Mouse (Mus musculus) colon, adult 2 months (tissue): Measurements from ENCODE around the gene Olfr1446. TPM values are rescaled to one million over a fixed set of nuclear protein-coding genes. Genes with fewer than 3 reads are reported as not detected.

Experiments
- polyA plus RNA-seq: library from polyadenylated mRNA; depleted of rRNA; stranded (reverse); fragments of >200 nt; gene quantifications from 2 replicates; pipeline ENCODE4 v1.2.3, GENCODE M21; 2012; rRNA removed

Olfr1446 gene
- polyA plus RNA-seq, result not detected in 2 replicates

GRCm38 (mm10) chr19:12893424-12893823 lies at the start of gene Olfr1446:
Olfr1446 (minus strand) TSS chr19:12893524.

GRCm38 (mm10) chr19:12930540-12930939 lies 37.2 kb upstream of the Olfr1446 start, which contains the start of gene Olfr1449:
Olfr1449 (plus strand) TSS chr19:12930840.

GRCm38 (mm10) chr19:12924319-12924718 lies 31.0 kb upstream of the Olfr1446 start, which contains the start of gene Olfr1448:
Olfr1448 (minus strand) TSS chr19:12924419.

GRCm38 (mm10) chr19:12903643-12904042 lies 10.3 kb upstream of the Olfr1446 start, which contains the start of gene Olfr1447:
Olfr1447 (minus strand) TSS chr19:12903743.

GRCm38 (mm10) chr19:12883555-12883954 lies 9.8 kb downstream of the Olfr1446 start, which contains the start of gene Olfr1445:
Olfr1445 (plus strand) TSS chr19:12883855.

GRCm38 (mm10) chr19:12856983-12857382 lies 36.3 kb downstream of the Olfr1446 start, which contains the start of gene Olfr1444:
Olfr1444 (plus strand) TSS chr19:12857283.

GRCm38 (mm10) chr19:12846382-12846781 lies 46.9 kb downstream of the Olfr1446 start, which contains the start of gene Gm5244:
Gm5244 (plus strand) TSS chr19:12846682.

Other genes starting within 250 kb of the Olfr1446 start
- gene Olfr1442, start 223.1 kb downstream of the Olfr1446 start, polyA plus RNA-seq, result not detected in 2 replicates
- not detected in 2 replicates for gene Olfr1443, start 215.4 kb downstream of the Olfr1446 start, polyA plus RNA-seq
- 0.10 TPM in 1 of 2 replicates, not detected in the other for gene Keg1, start 197.7 kb downstream of the Olfr1446 start, polyA plus RNA-seq
- 0.27 TPM in 1 of 2 replicates, not detected in the other for gene Cntf, start 127.9 kb downstream of the Olfr1446 start, polyA plus RNA-seq
- 11.1 and 11.5 TPM in 2 replicates for gene Zfp91, start 97.4 kb downstream of the Olfr1446 start, polyA plus RNA-seq
- gene Lpxn, start 97.3 kb downstream of the Olfr1446 start, polyA plus RNA-seq, result 2.3 and 2.5 TPM in 2 replicates
- not detected in 2 replicates for gene Gm5244, start 46.8 kb downstream of the Olfr1446 start, polyA plus RNA-seq
- gene Olfr1444, start 36.2 kb downstream of the Olfr1446 start, polyA plus RNA-seq, result not detected in 2 replicates
- not detected in 2 replicates for gene Olfr1445, start 9.7 kb downstream of the Olfr1446 start, polyA plus RNA-seq
- gene Olfr1447, start 10.2 kb upstream of the Olfr1446 start, polyA plus RNA-seq, result not detected in 2 replicates
- not detected in 2 replicates for gene Olfr1448, start 30.9 kb upstream of the Olfr1446 start, polyA plus RNA-seq
- not detected in 2 replicates for gene Olfr1449, start 37.3 kb upstream of the Olfr1446 start, polyA plus RNA-seq
- gene Olfr1450, start 56.7 kb upstream of the Olfr1446 start, polyA plus RNA-seq, result not detected in 2 replicates
- gene Olfr1451, start 101.5 kb upstream of the Olfr1446 start, polyA plus RNA-seq, result not detected in 2 replicates
- gene Olfr1453, start 134.8 kb upstream of the Olfr1446 start, polyA plus RNA-seq, result not detected in 2 replicates
- gene Olfr1454, start 167.1 kb upstream of the Olfr1446 start, polyA plus RNA-seq, result not detected in 2 replicates
- not detected in 2 replicates for gene Olfr1457, start 204.4 kb upstream of the Olfr1446 start, polyA plus RNA-seq
- not detected in 2 replicates for gene Olfr1458, start 213.3 kb upstream of the Olfr1446 start, polyA plus RNA-seq